Mouse (Mus musculus) brain, embryonic 14.5 days (tissue): Measurements from ENCODE around the gene Slc16a7.

Experiments
- CTCF ChIP-seq: fragments of 200-500 bp; IDR thresholded peaks from 2 replicates; pipeline ENCODE4 v1.5.1; 2012; ENCODE audit warnings: inconsistent platforms, mild to moderate bottlenecking, moderate library complexity, borderline replicate concordance; ENCODE audit not compliant: insufficient read depth, insufficient read length; ENCODE audit errors: extremely low read depth
- POLR2A ChIP-seq: fragments of 200-500 bp; IDR thresholded peaks from 2 replicates; pipeline ENCODE4 v1.6.1; 2012; ENCODE audit warnings: mild to moderate bottlenecking, inconsistent platforms, borderline replicate concordance; ENCODE audit not compliant: poor library complexity, insufficient read depth, insufficient read length, severe bottlenecking; ENCODE audit errors: extremely low read depth

- no peak for TF ChIP-seq POLR2A
- TF ChIP-seq CTCF, result no peak
Observed at GRCm38 (mm10) chr10:125345583-125345982, 43.7 kb downstream of the Slc16a7 start.
